Mouse (Mus musculus): ENCODE measurements around the gene Lpcat2b. TPM values are rescaled to one million over a fixed set of nuclear protein-coding genes. Genes with fewer than 3 reads are reported as not detected.

The Lpcat2b gene
- polyA plus RNA-seq, 1 experiment from 2014 or later, result not detected

- Histone ChIP-seq H3K27ac (replicated peaks in 1 of 2; ENCODE audit: control insufficient read depth in 1 of 2, insufficient read depth in 1 of 2, low read depth in 2 of 2, low read length in 2 of 2) (no peak overlapping the region), H3K36me3 (ENCODE audit: control insufficient read depth, insufficient read depth, low read length) (no peaks in the 10 kb centered on the region), H3K9me3 (ENCODE audit: control insufficient read depth, low read length) (no peaks in the 10 kb centered on the region), H3K4me1 (ENCODE audit: control insufficient read depth in 2 of 2, insufficient read depth in 2 of 2, low read length in 2 of 2) (peaks cover 2 to 13% of the 10 kb centered on the region in 2 experiments; a peak in 1 of 4 replicates), H3K4me3 (ENCODE audit: control insufficient read depth in 1 of 2, insufficient read depth in 1 of 2, low read depth in 1 of 2, low read length in 2 of 2) (peak overlapping the region; percentile 55 to 58), H3K27me3 (ENCODE audit: control insufficient read depth, insufficient read depth, low read length) (peaks cover 23% of the 10 kb centered on the region), H3K4me2 (ENCODE audit: low read length) (peak overlapping the region; percentile 100), H3K9ac (ENCODE audit: low read length) (peak overlapping the region; percentile 69)
- ATAC-seq (ENCODE audit: insufficient number of reproducible peaks, insufficient read depth, low FRiP score, low read depth), result no peak
- WGBS, result 23% methylated on average over 12 of the region's 12 CpGs
These were observed 27.2 kb upstream of the Lpcat2b start for GRCm38 (mm10) chr5:107403947-107404684.

GRCm38 (mm10) chr5:107405361-107405760, 26.0 kb upstream of the Lpcat2b start:
- H3K9ac ChIP-seq (ENCODE audit: low read length), result no peak overlapping the region
- ATAC-seq (ENCODE audit: insufficient number of reproducible peaks, insufficient read depth, low FRiP score, low read depth), result no peak
- 54% methylated on average over 4 of the region's 4 CpGs for WGBS
- H3K27ac ChIP-seq (replicated peaks in 1 of 2; ENCODE audit: control insufficient read depth in 1 of 2, insufficient read depth in 1 of 2, low read depth in 2 of 2, low read length in 2 of 2), result no peak overlapping the region
- no peak overlapping the region for H3K4me2 ChIP-seq (ENCODE audit: low read length)
- no peaks in the 10 kb centered on the region for H3K36me3 ChIP-seq (ENCODE audit: control insufficient read depth, insufficient read depth, low read length)
- H3K4me1 ChIP-seq (ENCODE audit: control insufficient read depth in 2 of 2, insufficient read depth in 2 of 2, low read length in 2 of 2), result peaks cover 2 to 13% of the 10 kb centered on the region in 2 experiments; a peak in 1 of 4 replicates
- no peaks in the 10 kb centered on the region for H3K9me3 ChIP-seq (ENCODE audit: control insufficient read depth, low read length)
- H3K4me3 ChIP-seq (ENCODE audit: control insufficient read depth in 1 of 2, insufficient read depth in 1 of 2, low read depth in 1 of 2, low read length in 2 of 2), result no peak overlapping the region
- H3K27me3 ChIP-seq (ENCODE audit: control insufficient read depth, insufficient read depth, low read length), result peaks cover 23% of the 10 kb centered on the region

- WGBS, result 67% methylated on average over 1 of the region's 1 CpGs
- no peak for ATAC-seq (ENCODE audit: insufficient number of reproducible peaks, insufficient read depth, low FRiP score, low read depth)
- Histone ChIP-seq H3K27me3 (ENCODE audit: control insufficient read depth, insufficient read depth, low read length) (peaks cover under 1% of the 10 kb centered on the region; the same call in 1 of the 2 replicates), H3K4me3 (ENCODE audit: control insufficient read depth in 1 of 2, insufficient read depth in 1 of 2, low read depth in 1 of 2, low read length in 2 of 2) (no peak overlapping the region), H3K27ac (replicated peaks in 1 of 2; ENCODE audit: control insufficient read depth in 1 of 2, insufficient read depth in 1 of 2, low read depth in 2 of 2, low read length in 2 of 2) (no peak overlapping the region), H3K4me2 (ENCODE audit: low read length) (no peak overlapping the region), H3K9me3 (ENCODE audit: control insufficient read depth, low read length) (no peaks in the 10 kb centered on the region), H3K9ac (ENCODE audit: low read length) (no peak overlapping the region), H3K4me1 (ENCODE audit: control insufficient read depth in 2 of 2, insufficient read depth in 2 of 2, low read length in 2 of 2) (no peaks in the 10 kb centered on the region), H3K36me3 (ENCODE audit: control insufficient read depth, insufficient read depth, low read length) (no peaks in the 10 kb centered on the region)
These were observed 21.0 kb upstream of the Lpcat2b start for GRCm38 (mm10) chr5:107410305-107410704.

GRCm38 (mm10) chr5:107411326-107411725, 20.0 kb upstream of the Lpcat2b start:
- ATAC-seq (ENCODE audit: insufficient number of reproducible peaks, insufficient read depth, low FRiP score, low read depth), result no peak
- no peak overlapping the region for H3K9ac ChIP-seq (ENCODE audit: low read length)
- H3K4me2 ChIP-seq (ENCODE audit: low read length), result no peak overlapping the region
- H3K36me3 ChIP-seq (ENCODE audit: control insufficient read depth, insufficient read depth, low read length), result no peaks in the 10 kb centered on the region
- no peaks in the 10 kb centered on the region for H3K4me1 ChIP-seq (ENCODE audit: control insufficient read depth in 2 of 2, insufficient read depth in 2 of 2, low read length in 2 of 2)
- no peak overlapping the region for H3K27ac ChIP-seq (replicated peaks in 1 of 2; ENCODE audit: control insufficient read depth in 1 of 2, insufficient read depth in 1 of 2, low read depth in 2 of 2, low read length in 2 of 2)
- H3K4me3 ChIP-seq (ENCODE audit: control insufficient read depth in 1 of 2, insufficient read depth in 1 of 2, low read depth in 1 of 2, low read length in 2 of 2), result no peak overlapping the region
- H3K9me3 ChIP-seq (ENCODE audit: control insufficient read depth, low read length), result no peaks in the 10 kb centered on the region
- no peaks in the 10 kb centered on the region for H3K27me3 ChIP-seq (ENCODE audit: control insufficient read depth, insufficient read depth, low read length)
- WGBS, result 56% methylated on average over 4 of the region's 4 CpGs

- Histone ChIP-seq H3K4me1 (ENCODE audit: control insufficient read depth in 2 of 2, insufficient read depth in 2 of 2, low read length in 2 of 2) (no peaks in the 10 kb centered on the region), H3K4me2 (ENCODE audit: low read length) (no peak overlapping the region)
- ATAC-seq (ENCODE audit: insufficient number of reproducible peaks, insufficient read depth, low FRiP score, low read depth), result no peak
These were observed 19.1 kb upstream of the Lpcat2b start for GRCm38 (mm10) chr5:107412285-107412684.

GRCm38 (mm10) chr5:107415098-107415497, 16.3 kb upstream of the Lpcat2b start:
- Histone ChIP-seq H3K27ac (replicated peaks in 1 of 2; ENCODE audit: control insufficient read depth in 1 of 2, insufficient read depth in 1 of 2, low read depth in 2 of 2, low read length in 2 of 2) (no peak overlapping the region), H3K36me3 (ENCODE audit: control insufficient read depth, insufficient read depth, low read length) (no peaks in the 10 kb centered on the region), H3K4me3 (ENCODE audit: control insufficient read depth in 1 of 2, insufficient read depth in 1 of 2, low read depth in 1 of 2, low read length in 2 of 2) (no peak overlapping the region), H3K9me3 (ENCODE audit: control insufficient read depth, low read length) (no peaks in the 10 kb centered on the region), H3K27me3 (ENCODE audit: control insufficient read depth, insufficient read depth, low read length) (no peaks in the 10 kb centered on the region), H3K9ac (ENCODE audit: low read length) (no peak overlapping the region), H3K4me2 (ENCODE audit: low read length) (no peak overlapping the region), H3K4me1 (ENCODE audit: control insufficient read depth in 2 of 2, insufficient read depth in 2 of 2, low read length in 2 of 2) (no peaks in the 10 kb centered on the region)
- 69% methylated on average over 2 of the region's 2 CpGs for WGBS
- ATAC-seq (ENCODE audit: insufficient number of reproducible peaks, insufficient read depth, low FRiP score, low read depth), result no peak

More at GRCm38 (mm10) chr5:107412285-107412684, 19.1 kb upstream of the Lpcat2b start:
- Histone ChIP-seq H3K27ac (replicated peaks in 1 of 2; ENCODE audit: control insufficient read depth in 1 of 2, insufficient read depth in 1 of 2, low read depth in 2 of 2, low read length in 2 of 2) (no peak overlapping the region), H3K9me3 (ENCODE audit: control insufficient read depth, low read length) (no peaks in the 10 kb centered on the region), H3K27me3 (ENCODE audit: control insufficient read depth, insufficient read depth, low read length) (no peaks in the 10 kb centered on the region), H3K36me3 (ENCODE audit: control insufficient read depth, insufficient read depth, low read length) (no peaks in the 10 kb centered on the region), H3K9ac (ENCODE audit: low read length) (no peak overlapping the region), H3K4me3 (ENCODE audit: control insufficient read depth in 1 of 2, insufficient read depth in 1 of 2, low read depth in 1 of 2, low read length in 2 of 2) (no peak overlapping the region)
- 79% methylated on average over 2 of the region's 2 CpGs for WGBS

GRCm38 (mm10) chr5:107421676-107422075, 9.7 kb upstream of the Lpcat2b start:
- Histone ChIP-seq H3K9ac (ENCODE audit: low read length) (no peak overlapping the region), H3K4me1 (ENCODE audit: control insufficient read depth in 2 of 2, insufficient read depth in 2 of 2, low read length in 2 of 2) (no peaks in the 10 kb centered on the region), H3K9me3 (ENCODE audit: control insufficient read depth, low read length) (no peaks in the 10 kb centered on the region), H3K36me3 (ENCODE audit: control insufficient read depth, insufficient read depth, low read length) (no peaks in the 10 kb centered on the region), H3K4me3 (ENCODE audit: control insufficient read depth in 1 of 2, insufficient read depth in 1 of 2, low read depth in 1 of 2, low read length in 2 of 2) (no peak overlapping the region), H3K27me3 (ENCODE audit: control insufficient read depth, insufficient read depth, low read length) (no peaks in the 10 kb centered on the region), H3K4me2 (ENCODE audit: low read length) (no peak overlapping the region), H3K27ac (replicated peaks in 1 of 2; ENCODE audit: control insufficient read depth in 1 of 2, insufficient read depth in 1 of 2, low read depth in 2 of 2, low read length in 2 of 2) (no peak overlapping the region)
- ATAC-seq (ENCODE audit: insufficient number of reproducible peaks, insufficient read depth, low FRiP score, low read depth), result no peak
- WGBS, result 13% methylated on average over 1 of the region's 1 CpGs

GRCm38 (mm10) chr5:107434001-107434400, 2.7 kb downstream of the Lpcat2b start:
- H3K9ac ChIP-seq (ENCODE audit: low read length), result no peak overlapping the region
- peaks cover 3% of the 10 kb centered on the region for H3K27me3 ChIP-seq (ENCODE audit: control insufficient read depth, insufficient read depth, low read length)
- H3K4me1 ChIP-seq (ENCODE audit: control insufficient read depth in 2 of 2, insufficient read depth in 2 of 2, low read length in 2 of 2), result peaks cover 2 to 7% of the 10 kb centered on the region in 2 experiments; a peak in 3 of 4 replicates
- no peaks in the 10 kb centered on the region for H3K9me3 ChIP-seq (ENCODE audit: control insufficient read depth, low read length)
- H3K27ac ChIP-seq (replicated peaks in 1 of 2; ENCODE audit: control insufficient read depth in 1 of 2, insufficient read depth in 1 of 2, low read depth in 2 of 2, low read length in 2 of 2), result no peak overlapping the region
- ATAC-seq (ENCODE audit: insufficient number of reproducible peaks, insufficient read depth, low FRiP score, low read depth), result no peak
- no peaks in the 10 kb centered on the region for H3K36me3 ChIP-seq (ENCODE audit: control insufficient read depth, insufficient read depth, low read length)
- 73% methylated on average over 5 of the region's 5 CpGs for WGBS
- no peak overlapping the region for H3K4me2 ChIP-seq (ENCODE audit: low read length)
- H3K4me3 ChIP-seq (ENCODE audit: control insufficient read depth in 1 of 2, insufficient read depth in 1 of 2, low read depth in 1 of 2, low read length in 2 of 2), result no peak overlapping the region
